Mouse (Mus musculus) adipocyte (in vitro differentiated cells): ENCODE results near the gene Sdc3.

Experiments used
- DNase-seq: peaks from one replicate; pipeline ENCODE4 v3.0.0-alpha.2; 2016; ENCODE audit warnings: low spot score

The Sdc3 gene

DNA sequence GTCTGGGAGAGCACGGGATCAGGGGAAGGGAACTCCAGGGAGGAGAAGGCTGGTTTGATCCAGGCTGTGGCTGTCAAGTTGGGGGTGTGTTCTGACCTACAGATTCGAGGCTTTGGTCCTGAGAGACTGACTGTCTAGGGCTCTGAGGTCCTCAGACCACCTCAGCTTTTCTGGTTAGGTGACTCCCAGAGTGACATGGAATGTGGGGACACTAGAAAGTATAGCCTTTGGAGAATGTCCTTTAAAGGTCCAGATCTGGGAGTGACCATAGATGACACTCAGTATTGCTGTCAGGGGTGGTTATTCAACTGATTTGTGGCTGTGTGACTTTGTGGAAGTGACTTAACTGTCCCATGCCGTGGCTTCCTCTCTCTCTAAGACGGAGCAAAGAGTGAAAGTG lies 2.4 kb downstream of the Sdc3 start:
- DNase-seq: no peak

- DNase-seq: no peak
These were observed 3.6 kb downstream of the Sdc3 start for GRCm38 (mm10) chr4:130795970-130796369.

DNA sequence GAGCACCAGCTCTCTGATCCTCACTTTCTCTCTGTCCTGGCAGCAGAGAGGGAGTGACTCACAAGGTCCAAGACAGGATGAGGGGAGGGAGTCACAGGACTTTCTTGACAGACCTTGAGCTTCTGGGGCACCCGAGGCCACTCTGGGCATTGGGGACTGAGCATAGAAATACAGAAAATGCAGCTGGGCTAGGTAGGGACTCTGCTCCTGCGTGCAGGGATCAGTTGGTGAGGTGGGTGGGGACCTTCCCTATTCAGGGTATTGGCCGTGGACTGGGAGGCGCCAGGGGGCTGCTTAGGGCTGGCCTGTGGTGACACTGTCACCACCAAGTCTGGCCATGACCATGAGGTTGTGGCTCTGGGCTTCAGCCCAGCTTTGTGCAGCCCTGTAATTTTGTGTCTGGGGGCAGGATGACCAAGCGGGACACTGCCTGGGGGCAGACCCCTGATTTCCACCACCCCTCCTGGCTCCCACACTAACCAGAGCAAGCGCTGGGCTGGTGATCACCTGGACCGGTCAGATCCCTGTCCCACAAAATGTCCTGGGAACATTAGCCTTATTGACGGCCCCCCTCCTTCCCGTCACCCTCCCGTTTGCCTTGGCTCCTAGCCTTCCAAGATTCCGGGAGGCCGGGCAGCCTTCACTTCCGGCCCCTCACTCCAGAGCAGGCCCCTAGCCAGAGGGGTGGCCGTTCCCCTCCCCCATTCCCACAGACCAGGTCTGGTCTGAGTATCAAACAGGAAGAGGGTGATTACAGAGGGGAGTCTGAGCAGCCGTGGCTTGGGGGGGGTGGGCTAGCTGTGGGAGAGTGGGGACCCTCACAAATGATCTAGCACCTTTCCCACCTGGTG lies 5.1 kb downstream of the Sdc3 start:
- DNase-seq: no peak

- peak; percentile 27 for DNase-seq
These were observed 6.1 kb downstream of the Sdc3 start for GRCm38 (mm10) chr4:130798416-130798815.

DNA sequence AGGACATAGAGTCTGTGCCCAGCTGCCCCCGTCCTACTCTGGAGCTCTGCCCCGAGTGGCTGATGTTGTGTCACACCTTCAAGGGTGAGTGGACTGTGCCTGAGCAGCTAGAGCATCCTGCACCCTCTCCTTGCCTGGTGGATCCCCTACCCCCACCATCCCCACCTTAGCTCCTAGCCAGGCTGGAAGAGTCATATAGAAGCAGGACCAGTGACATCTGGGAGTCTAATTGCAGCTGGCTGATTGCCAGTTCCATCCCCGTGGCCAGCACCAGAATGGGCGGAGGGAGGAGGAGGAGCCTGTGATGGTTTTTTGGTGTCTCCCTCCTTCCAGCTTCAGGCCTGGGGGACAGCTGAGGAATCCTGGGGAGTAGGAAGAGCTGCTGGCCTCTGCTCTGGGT lies 6.8 kb downstream of the Sdc3 start:
- no peak for DNase-seq

DNA sequence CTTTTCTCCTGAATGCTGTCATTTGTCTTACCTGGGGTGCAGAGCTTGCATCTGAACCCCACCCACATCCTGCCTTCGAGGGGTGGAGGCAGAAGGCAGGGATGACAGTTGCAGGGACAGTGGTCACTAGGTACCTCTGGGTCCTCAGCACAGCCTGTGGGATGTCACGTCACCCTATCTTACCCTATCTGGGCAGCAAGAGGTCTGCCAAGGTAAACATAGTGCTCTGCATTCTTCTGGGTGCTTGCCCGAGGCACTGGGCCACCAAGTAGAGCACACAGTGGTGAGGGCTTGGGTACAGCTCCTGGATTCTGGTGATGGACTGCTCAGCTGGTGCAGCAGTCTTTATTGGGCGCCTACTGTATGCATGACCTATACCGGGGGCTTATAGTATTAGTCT lies 7.2 kb downstream of the Sdc3 start:
- DNase-seq: no peak

- DNase-seq: no peak
These were observed 7.8 kb downstream of the Sdc3 start for GRCm38 (mm10) chr4:130800147-130800546.

DNA sequence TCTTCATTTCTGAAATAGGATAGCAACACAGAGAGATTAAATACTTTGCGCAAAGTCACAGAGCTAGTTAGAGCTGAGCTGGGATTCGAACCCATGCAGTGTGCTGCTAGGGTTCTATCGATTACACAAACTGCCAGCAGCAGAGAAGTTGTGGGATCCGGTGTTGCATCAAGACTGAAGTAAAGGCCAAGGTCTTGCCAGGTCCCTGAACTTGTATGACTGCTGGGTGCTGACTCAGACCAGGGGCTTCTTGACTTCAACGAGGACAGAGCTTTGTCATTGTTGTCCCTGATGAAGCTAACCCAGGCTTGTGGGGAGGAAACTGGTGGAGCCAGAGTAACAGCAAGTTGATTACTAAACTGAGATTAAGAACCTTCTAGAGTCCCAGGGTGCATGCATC lies 8.9 kb downstream of the Sdc3 start:
- DNase-seq: no peak

DNA sequence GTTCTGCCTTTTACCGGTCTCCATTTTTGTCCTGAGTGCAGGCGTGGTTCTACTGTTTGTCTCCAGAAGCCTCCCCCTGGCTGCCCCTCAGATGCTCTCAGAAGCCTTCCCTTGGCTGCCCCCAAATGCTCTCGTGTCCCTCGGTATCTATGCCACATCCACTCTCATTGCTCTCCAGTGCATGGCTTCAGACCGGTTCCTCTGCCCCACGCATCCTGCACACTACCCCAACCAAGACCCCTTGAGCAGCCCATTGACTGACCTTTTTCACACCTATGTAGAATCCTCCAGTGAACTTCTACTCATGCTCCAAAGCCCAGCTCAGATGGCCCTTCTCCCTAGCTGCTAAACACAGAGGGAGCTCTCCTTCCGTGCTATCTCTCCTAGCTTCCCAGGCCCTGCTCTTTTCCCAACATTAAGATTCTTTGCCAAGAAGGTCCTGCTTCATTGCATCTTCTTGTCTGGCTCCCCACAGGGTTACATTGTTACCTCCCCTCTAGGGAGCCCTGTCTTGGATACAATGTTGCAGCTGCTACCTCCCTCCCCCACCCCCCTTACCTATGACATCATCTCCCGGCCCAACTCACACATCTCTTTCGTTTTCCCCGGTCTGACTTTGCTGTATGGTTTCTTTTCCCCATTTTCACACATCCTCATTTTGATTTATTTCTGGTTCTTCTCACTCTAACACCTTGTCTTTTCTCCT lies 9.4 kb downstream of the Sdc3 start:
- DNase-seq: no peak

DNA sequence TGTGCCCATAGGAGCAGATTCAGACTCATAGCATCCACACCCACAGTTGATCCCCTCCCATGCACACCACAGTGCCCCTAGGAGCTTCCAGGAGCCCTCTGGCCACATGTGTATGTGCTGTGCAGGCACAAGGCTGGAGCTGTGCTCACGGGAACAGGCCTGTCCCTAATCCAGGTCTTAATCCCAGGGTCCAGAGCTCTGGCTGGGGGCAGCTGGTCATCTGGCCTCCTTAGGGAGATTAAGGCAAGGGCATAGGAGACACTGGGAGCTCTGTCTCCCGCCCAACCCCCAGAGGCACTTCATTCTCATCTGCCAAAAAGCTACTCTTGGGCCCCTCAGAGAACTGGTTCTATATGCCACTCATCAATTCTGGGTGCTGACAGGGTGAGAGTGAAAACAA lies 11.3 kb downstream of the Sdc3 start:
- no peak for DNase-seq

- DNase-seq: no peak
These were observed 12.0 kb downstream of the Sdc3 start for GRCm38 (mm10) chr4:130804292-130804691.

DNA sequence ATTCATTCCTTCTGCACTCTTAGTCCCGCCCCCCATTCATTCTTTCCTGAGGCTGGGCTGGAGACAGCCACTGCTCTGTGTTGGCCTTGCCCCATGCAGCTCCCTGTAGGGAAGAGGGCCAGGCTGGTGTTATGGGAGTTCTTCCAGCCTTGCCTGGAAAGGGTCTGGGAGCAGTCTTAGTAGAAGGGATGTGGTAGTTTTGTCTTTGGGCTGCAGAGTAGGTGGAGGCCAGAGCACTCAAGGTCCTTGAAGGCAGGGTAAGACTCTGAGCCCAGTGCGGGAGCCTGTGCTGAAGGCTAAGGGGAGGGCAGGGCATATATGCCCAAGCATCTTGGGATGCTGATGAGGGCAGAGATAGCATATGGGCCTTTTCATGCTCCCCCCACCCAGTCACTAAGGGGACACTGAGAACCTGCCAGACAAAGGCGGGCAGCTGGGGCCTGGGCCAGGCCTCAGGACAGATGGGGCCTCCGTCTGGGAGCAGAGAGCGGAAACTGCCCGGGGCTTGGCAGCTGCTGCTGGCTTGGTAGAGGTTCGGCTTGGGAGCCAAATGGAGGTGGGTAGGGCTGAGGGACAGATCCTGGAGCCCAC lies 12.5 kb downstream of the Sdc3 start:
- DNase-seq: no peak

DNA sequence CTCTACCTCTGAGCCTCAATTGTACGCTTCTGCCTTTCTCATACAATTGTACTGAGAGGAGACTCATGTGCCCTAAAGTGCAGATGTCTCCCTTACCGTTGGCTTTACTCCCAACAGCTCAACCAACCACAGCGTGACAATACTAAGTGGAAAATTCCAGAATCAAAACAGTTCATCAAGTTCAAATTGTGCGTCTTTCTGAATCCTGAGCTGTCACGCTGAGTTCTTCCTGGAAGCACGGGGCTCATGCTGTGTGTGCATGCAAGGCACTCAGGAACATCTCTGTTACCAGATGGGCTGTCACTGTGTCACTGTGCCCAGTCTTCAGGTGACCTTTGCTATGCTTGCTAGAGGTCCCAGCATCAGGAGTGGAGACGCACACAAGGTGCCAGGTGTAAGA lies 13.4 kb downstream of the Sdc3 start:
- no peak for DNase-seq

- no peak for DNase-seq
These were observed 14.4 kb downstream of the Sdc3 start for GRCm38 (mm10) chr4:130806746-130807145.

- DNase-seq: peak; percentile 8
These were observed 17.4 kb downstream of the Sdc3 start for GRCm38 (mm10) chr4:130809784-130810183.

DNA sequence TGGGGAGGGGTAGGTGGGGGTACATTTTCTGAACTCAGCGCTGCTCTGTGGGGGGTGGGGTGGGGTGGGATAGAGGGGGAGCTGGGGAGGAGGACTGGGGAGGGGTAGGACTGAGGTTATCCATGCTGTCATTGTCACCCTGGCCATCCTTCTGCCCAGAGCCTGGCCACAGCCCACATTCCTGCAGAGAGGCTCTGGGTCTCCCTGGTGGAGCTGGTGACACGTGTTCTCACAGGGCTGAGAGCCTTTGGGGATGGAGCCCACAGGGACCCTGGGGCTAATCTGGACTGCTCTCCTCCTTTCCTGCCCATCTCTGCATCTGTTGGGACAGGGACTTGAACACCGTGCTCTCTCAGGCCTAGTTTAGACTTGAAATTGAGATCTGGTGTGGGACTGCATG lies 18.5 kb downstream of the Sdc3 start:
- no peak for DNase-seq

GRCm38 (mm10) chr4:130811385-130811784 lies 19.0 kb downstream of the Sdc3 start:
- no peak for DNase-seq

DNA sequence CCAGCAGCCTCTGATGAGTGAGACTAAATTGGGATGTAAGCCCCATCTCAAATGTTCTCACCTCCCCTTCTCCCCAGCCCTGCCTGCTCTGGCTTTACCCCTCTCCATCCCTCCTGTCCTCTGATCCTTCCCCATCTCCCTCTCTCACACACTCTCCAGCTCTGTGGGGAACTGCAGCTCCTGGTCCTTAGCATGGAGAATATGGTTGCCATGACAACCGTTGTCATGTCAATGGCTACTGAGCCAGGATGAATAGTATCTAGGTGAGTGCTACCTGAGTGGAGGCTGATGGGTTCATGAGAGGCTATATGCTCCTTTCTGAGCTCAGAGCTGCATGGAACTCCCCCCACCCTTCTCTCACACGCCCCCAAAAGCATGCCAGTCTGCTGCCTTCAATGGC lies 21.6 kb downstream of the Sdc3 start:
- no peak for DNase-seq

- DNase-seq: no peak
These were observed 22.5 kb downstream of the Sdc3 start for GRCm38 (mm10) chr4:130814742-130815330.

- DNase-seq: no peak
These were observed 23.5 kb downstream of the Sdc3 start for GRCm38 (mm10) chr4:130815860-130816259.

DNA sequence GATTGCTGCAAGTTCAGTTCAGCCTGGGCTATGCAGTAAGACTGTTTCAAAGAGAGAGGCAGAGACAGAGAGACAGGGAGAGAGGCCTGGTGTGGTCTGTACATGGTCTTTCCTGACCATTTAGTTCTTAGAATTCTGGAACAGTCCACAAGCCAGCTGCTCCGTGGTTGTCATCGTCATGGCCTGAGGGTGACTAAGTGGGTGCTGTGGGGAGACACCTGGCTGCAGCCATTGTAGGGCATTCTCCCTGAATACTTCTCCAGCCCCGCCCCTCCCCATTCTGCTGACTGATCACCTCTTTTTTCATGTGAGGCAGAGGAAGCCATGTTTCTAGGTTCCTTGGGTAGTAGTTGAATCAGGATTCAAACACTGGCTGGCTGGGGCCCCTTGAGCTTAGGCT lies 27.5 kb downstream of the Sdc3 start:
- no peak for DNase-seq

GRCm38 (mm10) chr4:130820594-130821255 lies 28.4 kb downstream of the Sdc3 start:
- no peak for DNase-seq
